Mouse (Mus musculus) urinary bladder, postnatal 14 days (tissue): ENCODE measurements around the gene Cited1.
"Not testable (repeated sequence)": the region's sequence is repeated elsewhere in the genome, so short reads cannot be mapped to it uniquely, and the experiment has no call there.

Source experiments
- DNase-seq: peaks from one replicate; pipeline ENCODE4 v3.0.0; 2021; ENCODE audit warnings: low spot score

The Cited1 gene

DNA sequence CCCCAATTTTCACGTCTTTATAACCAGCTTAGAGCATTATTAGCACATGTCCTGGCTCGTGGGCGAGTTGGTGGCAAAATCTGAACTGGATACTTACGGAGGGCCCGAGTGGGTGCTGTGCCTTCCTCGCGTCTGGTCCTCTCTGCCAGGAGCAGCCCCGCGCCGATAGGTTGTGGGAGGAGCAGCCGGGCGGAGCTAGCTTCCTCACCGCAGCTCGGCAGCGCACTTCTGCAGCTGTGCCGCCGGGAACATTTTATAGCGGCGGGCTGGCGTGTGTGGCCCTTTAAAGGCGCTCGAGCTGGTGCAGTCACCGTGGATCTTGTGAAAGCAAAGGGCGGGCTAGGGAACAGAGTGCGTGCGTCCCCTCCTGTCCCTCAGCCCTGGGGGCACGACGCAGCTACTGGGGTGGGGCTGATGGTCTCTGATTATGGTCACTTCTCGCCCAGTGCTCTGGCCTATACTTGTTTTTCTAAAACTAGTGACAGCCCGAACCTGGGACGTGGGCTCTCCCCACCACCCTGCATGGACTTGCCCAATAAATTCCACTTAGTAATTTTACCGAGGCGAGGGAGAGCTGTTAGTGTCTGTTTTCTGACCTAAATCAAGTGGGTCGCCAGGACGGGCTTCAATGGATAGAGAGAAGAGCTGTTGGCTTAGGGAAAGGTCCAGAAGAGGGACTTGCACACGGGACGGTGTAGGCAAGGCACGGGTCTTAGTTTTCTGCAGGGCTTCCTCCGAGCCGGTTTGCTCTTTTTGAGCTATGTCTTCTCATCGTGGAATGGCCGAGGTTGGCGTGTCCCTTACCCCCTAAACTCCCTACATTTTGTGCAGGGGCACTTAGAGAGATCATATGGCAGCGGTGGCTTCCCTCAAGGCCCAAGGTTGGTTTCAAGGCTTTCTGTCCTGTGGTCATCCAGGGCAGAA, at the start of gene Cited1:
Gene Cited1, minus strand, starts transcription at position 245 of the 924 bp plus-strand sequence.
- DNase-seq, result peak; percentile 28

DNA sequence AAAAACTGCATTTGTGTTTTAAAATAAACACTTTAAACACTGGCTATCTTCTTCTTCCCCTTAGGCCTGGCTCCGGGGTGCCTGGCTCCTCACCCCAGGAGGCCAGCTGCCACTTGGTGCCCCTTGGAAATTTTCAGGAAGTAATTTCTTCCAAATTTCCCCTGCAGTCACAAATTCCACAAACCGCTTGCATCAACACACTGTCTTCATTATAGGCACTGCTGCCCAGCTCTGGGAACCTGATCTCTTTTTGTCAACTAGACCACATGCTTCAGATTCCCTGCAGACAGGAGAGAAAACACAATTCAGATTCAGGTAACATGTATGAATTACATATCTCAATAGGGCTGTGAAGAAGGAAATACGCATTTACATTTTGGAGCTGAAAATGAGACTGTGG, 32.9 kb upstream of the Cited1 start:
- DNase-seq, result no peak

DNA sequence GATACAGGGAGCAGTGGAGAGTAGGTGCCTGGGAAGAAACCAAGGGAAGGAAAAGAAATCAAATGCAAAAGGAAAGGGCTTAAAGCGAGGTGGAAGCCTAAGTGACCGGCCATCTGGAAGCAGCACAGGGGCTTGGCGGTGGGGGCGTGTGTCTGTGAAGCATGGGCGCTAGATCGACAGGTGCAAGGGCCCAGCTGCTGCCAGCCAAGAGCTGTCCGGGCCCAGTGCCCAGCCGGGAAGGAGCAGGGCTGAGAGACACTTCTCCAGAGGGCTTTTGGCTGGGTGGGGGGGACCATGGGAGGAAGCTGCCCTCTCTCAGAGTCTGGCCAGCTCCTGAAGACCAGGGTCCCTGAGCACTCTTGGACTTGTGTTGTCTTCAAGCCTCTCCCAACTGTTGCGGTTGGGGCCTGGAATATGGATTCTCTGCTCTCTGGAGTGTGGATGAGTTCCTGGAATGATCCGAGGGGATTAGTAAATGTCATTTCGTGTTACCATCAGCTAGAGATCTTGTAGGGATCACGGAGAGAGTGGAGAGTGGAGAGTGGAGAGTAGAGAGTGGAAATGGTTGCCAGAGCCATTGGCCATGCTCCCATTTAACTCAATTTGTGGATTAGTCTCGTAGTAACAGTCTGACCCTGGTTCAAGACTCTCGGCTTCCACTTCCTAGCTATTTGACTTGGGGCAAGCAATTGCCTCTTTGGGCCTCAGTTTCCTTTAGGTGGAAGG, 10.8 kb upstream of the Cited1 start:
- DNase-seq, result no peak

DNA sequence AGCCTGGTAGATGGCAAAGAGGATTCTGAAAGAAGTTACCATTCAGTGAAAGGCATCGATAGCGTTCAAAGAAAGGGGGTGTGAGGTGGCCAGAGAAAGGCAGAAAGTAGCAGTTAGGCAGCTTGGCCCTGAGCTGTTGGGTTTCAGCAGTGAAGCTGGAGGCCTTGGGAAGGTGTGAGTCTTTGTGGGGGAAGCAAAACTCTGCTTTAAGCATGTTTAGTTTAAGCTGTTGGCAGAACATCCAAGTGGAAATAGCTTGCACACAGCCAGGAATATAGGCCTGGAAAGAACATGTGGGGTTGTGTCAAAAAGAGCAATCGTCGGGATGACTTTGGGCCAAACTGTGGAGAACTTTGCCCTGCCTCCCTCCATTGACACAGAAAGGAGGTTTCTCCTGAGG, 7.8 kb upstream of the Cited1 start:
- no peak for DNase-seq

DNA sequence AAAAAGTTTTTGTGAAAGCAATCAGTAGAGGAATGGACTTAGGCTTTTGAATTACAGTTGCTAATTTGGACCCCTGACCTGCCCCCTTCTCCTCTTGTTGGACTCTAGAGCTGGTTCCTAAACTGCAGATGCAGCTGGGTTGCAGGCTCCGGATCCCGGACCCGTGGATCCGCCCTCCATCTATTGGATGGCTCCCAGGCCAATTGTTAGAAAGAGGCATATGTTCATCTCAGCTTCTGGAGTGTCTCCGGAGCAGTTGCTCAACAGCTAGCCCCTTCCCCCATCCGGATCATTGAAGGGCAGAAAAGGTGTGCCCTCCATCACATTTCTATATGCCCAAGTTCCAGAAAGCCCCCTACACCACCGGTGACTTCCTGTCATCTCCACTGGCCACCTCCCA, 1.9 kb upstream of the Cited1 start:
- peak; percentile 4 for DNase-seq

DNA sequence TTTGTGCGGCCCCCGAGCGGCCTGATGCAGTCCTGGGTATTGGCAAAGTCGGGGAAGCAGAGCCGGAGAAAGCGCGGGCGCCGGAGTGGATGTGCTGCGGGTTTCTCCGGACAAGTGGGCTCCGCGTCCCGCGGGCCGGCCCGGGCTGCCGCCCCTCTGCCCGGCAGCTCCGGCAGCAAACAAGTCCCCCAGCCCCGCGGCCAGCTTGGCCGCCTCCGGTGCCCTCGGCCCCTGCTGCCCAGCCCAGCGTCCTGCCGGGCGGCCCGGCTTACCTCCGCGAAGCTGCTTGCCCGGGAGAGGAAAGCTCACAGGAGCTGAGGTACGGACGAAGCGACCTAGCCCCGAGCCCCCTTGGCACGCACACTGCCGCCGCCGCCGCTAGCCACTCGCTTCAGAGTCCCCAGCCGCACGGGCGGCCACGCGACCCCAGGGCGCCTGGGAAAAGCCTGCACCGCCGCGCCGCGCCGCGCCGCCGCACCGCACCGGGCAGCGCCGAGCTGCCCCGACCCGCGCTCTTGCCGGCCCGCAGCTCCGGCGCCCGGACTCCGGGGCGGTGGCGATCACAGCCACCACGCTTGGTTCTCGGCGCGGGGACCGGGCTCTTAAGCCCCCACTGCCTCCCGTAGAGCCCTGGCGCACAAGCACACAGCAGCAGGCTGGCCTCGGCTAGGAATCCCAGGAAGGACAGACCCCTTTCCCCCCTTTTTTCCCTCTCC, 602 bp downstream of the Cited1 start:
- DNase-seq, result peak; percentile 3

DNA sequence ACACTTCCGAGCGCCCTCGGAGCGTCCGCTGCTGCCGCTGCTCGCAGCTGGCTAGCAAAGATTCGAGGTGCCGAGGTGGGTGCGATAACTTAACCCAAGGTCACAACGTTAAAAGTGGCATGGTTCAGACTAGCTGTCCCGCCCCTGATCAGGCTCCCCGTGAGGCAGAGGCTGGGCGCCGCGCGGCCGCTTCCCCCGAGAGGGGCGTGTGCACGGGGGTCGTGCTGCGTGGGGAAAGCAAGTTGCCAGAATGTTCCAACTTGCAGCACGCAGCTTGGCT, 1.1 kb downstream of the Cited1 start:
- no peak for DNase-seq

DNA sequence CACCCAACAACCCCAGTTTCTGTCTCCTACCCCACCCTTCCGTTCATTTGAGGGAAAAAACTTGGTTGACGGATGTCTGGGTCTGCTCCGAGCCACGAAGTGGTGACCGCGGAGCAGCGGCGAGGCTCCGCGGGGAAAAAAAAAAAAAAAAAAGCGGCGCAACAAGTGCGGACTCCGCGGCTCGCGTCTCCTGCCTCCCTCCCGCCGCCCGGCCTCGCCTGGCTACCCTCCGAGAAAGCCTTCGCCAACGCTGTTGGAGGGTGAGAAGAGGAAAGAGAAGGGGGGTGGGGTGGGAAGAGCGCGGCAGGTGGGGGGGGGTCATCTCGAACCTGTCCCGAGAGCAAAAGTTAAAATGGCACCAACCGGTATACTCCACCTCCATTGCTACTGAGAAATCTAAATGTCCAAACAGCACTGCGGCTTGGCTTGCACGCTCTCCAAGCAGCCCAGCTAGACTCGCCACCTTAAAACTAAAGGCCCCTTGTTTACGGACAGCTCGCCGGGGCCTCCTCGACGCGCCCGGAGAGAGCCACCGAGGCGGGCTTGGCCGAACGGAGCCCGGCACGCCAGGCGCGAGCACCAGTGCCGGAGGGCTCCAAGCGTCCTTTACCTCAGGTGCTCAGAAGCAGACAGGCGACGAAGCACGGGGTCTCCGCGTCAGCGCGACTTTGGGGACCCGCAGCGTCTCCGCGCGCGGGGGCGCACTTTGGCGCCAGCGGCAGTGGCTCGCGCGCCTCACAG, 1.7 kb downstream of the Cited1 start:
- DNase-seq, result peak; percentile 4

DNA sequence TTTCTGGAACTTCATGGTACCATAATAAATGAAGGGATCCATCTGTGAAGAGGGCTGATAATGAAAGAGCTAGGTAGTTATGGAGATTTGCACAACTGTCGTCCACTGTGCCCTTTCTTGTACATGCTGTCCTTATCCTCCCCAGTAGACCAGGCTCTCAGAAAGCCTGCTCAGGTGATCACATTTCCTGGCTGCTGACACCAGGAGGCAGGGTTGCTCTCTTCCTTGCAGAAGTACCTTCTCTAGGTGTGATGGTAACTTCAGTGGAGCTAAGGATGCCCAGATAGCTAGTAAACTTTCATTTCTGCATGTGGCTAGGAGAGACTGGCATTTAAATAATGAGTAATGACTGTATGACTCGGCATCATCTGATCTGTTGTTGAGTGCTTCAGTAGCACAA, 7.6 kb downstream of the Cited1 start:
- DNase-seq, result no peak

DNA sequence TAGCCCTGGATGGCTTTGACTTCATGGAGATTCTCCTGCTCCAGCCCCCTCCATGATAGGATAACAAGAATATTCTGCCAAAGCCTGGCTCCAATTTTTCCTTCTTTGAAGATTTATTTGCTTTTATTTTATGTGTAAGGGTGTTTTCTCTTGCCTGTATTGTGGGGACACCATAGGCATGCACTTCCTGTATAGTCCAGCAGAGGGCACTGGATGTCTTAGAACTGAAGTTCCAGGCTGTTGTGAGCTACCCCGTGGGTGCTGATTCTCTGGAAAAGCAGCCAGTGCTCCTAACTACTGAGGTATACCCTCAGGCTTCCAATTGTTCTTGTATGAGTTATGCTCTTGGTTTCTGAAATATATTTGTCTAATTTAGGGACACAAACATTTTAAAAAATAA, 32.9 kb downstream of the Cited1 start:
- DNase-seq, result peak; percentile 25

DNA sequence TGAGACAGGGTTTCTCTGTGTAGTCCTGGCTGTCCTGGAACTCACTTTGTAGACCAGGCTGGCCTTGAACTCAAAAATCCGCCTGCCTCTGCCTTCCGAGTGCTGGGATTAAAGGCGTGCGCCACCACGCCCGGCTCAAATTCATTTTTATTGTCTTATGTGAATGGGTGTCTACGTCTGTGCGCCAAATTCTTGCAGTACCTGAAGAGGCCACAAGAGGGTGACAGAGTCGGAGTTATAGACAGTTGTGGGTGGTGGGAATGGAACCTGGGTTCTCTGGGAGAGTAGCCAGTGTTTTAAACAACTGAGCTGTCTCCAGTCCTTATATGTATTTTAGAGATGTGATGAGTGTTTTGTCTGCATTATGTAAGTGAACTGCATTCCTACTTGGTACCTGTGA, 36.6 kb downstream of the Cited1 start:
- not testable (repeated sequence) for DNase-seq
